Mouse (Mus musculus): ENCODE data around the gene Vwf.

The Vwf gene

DNA sequence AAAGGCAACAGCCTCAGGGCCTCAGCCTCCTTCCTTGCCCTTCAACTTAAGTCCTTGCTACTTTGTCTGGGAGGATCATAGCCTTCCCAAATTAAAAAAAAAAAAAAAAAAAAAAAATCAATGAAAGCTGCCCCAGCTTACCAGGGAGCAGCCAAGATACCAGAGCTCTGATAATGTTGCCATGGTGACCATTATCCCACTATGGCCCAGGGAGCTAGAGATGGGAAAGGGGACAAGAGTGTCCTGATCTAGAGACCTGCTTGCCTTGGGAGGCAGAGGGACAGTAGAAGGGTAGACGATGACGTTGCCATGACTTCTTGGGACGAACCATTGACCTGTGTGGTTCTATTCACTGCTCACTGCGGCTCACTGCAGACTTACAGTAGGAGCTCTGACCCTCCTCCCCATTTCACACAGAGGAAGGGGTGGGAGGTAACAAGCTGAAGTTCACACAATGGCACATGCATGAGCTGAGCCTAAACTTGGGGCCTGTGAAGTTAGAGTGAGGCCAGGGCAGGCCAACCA lies 39.5 kb downstream of the Vwf start:
- DNase-seq (ENCODE audit: low spot score in 2 of 2), result no peak

DNA sequence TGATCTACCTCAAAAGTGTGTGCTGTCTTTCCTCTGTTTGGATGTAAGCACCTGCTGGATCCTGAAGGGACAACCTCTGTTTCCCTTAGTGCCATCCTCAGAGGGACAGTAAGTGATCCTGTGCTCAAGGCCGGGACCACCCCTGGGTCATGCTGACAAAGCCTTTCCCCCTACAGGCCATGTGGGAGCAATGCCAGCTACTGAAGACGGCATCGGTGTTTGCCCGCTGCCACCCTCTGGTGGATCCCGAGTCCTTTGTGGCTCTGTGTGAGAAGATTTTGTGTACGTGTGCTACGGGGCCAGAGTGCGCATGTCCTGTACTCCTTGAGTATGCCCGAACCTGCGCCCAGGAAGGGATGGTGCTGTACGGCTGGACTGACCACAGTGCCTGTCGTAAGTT lies 41.7 kb downstream of the Vwf start:
- DNase-seq (ENCODE audit: low spot score in 2 of 2), result no peak

DNA sequence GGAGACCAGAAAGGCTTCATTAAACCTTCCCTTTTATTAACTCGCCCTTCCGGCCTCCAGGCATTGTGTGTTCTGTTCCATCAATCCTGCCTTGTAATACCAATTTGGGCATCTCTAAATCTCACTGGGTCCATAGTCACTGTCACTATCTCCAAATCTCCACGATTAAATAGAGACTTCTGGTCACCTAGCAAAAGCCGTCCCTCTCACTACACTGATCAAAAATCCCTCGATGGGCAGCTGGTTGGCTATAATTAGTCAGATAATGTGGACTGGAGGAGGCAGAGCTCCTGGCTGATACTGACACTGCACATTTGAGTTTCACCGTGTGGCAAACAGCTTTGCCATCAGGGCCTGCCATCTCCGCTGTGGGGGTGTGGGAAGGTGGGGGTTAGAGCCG lies 42.5 kb downstream of the Vwf start:
- no peak for DNase-seq (ENCODE audit: low spot score in 2 of 2)

DNA sequence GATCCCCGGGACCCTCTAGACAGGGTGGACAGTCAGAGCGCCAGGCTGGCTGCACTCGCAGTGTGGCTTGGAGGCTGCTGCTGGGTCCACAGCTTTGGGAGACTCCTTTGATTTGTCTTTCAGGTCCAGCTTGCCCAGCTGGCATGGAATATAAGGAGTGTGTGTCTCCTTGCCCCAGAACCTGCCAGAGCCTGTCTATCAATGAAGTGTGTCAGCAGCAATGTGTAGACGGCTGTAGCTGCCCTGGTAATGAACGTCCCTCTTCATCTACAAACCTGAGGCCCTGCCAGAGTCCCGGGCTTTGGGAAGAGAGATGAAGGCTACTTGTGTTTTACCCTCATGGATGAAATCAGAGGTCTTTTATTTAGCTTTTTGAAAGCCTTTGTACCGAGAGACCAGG lies 43.5 kb downstream of the Vwf start:
- DNase-seq (ENCODE audit: low spot score in 2 of 2), result no peak

DNA sequence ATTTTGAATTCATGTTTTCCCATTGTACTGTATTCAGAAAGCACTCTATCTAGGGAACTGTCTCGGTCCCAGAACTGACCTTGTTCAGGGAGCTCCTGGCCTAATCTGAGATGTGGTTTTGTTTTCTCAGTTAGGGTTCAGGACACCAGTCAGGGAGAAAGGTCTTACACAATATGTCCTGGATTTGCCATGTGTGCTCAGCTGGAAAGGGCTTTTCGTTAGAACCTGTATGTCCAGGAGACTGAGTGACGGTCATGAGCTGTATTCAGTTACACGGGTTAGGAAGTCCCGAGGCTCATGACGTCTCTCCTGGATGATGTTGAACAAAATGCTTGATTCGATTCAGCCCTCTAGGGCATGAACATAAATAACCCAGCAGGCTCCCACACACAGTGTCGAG lies 43.9 kb downstream of the Vwf start:
- no peak for DNase-seq (ENCODE audit: low spot score in 2 of 2)

DNA sequence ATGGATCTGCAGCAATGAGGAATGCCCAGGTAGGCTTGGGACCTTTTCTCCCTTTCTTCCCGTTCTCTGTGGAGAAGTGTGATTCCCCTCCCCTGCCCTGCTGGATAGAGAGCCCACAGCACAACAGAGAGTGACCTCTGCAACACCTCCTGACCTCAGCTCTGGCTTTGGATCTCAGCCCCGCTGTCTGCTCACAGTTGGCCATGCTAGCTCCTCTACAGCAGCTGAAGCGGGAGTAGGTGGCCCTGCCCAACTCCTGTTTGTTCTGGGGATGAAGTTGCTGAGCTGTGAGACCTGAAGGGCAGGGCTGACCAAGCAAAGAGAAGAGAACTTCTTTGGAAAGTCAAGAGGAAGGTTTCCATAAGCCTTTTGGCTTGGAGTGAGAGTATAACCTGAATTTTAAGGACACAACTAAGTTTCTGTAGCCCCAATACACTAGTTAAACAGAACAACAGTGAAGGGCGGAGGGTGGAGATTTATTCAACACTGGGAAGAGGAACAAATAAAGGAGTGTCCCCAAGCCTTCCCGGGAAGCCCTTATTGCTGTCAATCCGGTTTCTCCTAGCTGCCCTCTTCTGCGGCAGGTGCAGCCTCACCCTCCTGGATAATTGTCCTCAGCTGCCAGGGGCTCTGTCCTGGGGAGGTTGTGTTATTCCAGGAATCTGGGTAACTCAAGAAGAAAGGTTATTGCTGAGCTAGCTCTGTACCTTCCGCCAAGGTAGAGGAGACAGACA lies 45.2 kb downstream of the Vwf start:
- DNase-seq (ENCODE audit: low spot score in 2 of 2), result no peak

DNA sequence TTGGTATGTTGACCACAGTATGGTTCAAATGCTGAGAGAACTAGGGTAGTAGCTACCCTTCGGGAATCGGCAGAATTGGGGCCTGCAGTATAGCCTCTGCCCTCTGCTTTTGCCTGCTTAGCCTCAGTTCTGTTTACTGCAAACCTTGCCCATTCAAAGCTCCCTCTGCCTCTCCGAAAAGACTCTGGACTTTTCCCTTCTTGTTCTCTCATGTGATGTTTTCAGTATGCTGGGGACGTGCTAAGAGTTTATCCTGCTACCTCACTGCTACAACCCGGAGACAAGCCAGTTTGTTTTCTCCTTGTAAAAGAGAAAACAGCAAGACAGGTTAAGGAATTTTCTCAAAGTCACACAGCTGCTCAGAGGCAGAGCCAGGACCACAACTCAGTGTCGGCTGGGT lies 46.0 kb downstream of the Vwf start:
- no peak for DNase-seq (ENCODE audit: low spot score in 2 of 2)

DNA sequence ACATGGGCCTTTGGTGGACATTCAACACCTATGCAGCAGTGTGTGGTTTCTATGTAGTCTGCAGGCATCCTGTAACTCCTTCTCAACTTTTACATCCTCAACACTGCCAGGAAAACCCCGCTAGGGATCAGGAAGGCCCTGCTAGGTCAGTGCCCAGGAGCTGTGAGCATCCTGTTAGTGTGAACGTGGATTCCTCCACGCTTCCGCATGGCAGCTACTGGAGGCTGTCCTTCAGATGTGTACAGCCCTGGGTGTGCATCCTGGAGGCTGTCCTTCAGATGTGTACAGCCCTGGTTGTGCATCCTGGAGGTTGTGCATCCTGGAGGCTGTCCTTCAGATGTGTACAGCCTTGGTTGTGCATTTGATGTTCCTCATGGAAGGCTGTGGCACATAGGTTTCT lies 47.7 kb downstream of the Vwf start:
- DNase-seq (ENCODE audit: low spot score in 2 of 2), result no peak

DNA sequence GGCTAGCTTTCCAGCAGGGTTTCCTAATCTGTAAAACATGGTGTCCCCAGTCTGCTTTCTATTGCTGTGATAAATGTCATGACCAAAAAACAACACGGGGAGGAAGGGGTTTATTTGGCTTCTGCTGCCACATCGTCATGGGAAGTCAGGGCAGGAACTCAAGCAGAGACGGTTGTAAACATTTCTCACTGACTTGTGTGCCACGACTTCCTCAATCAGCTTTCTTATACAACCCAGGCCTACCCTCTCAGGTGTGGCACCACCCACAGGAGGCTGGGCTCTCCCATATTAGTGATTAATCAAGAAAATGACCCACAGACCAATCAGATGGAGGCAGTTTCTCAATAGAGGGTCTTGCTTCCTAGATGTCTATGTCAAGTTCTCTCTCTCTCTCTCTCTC lies 48.3 kb downstream of the Vwf start:
- DNase-seq (ENCODE audit: low spot score in 2 of 2), result no peak

DNA sequence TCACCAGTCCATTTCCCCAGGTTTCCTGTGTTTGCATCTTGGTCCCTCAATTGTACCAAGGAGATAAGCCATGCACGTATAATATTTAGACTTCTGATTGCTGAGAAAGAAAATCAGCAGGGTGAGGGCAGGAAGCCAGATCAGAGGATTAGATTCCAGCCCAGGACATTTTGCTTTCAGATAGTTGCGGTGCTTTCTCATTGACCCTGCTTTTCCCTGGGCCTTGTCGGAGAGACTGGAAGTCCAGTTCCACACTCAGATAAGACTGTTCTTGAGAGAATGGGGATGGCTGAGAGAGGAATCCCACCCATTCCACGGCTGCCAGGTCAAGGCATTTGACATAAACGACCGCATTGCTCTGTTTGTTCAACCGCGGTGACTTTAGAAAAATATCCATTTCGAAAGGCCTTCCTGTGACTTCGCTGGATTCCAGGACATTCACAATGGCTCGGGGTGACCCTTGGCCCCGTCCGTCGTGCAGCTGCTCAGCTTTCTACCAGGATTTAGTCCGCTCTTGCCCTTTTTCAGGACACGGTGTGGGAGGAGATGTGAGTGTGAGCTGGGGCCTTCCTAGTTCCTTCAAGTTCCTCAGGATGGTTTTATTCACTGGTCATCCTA lies 50.2 kb downstream of the Vwf start:
- no peak for DNase-seq (ENCODE audit: low spot score in 2 of 2)

DNA sequence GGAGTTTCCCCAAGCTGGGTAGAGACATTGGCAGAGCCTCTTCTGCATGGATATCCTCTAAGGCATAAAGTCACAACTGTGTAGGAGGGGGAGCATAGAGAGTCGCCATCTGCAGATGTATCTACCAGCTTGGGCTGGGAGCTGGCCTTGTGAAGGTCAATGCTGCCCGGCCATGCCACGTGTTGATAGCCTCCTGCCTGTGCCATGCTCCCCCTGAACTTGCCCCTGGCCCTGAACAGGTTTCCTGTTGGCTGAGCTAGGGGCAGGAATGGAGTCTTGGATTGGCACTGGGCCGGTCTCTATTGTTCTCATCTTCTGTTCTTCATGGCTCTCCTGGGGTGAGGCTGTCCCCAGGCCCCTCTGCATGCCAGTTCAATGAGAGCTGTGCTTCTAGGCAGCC lies 51.1 kb downstream of the Vwf start:
- DNase-seq (ENCODE audit: low spot score in 2 of 2), result no peak

DNA sequence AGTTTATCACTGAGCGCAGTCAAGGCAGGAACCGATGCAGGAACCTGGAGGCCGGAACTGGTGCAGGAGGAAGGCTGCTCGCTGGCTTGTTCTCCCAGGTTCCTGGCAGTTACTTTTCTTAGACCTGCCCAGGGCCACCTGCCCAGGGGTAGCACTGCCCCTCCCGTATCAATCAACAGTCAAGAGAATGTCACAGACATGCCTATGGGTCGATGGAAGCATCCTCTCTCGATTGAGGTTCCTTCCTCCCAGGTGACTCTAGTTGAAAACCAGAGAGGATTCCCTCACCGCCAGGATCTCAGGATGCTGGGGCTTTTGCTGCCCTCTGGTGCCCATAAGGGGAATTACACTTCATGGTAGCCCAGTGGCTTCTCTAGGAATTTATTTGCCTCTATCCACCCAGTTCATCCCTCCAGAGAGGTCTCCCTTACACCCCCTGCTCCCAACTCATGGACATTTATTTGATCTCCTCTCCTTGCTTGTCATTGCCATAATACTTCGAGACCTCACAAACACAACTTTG lies 53.5 kb downstream of the Vwf start:
- DNase-seq (ENCODE audit: low spot score in 2 of 2), result peak; percentile 64 to 82

DNA sequence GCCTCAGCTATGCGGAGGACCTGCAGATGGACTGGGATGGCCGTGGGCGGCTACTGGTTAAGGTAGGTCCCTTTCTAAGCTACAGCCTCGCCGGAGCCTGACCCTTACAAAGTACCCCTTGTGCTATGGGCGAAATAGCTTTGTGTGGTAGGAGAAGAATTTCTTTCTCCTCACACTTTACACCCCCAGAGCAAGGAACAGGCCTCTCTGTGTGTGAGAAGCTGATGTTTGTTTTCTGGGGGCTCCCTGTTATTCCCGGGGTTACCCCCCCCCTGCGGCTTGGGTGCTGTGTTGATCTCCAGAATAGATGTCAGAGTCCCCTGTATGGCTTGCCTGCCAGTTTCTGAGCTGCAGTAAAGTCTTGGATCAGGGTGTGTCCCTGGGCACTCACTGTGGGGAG lies 54.1 kb downstream of the Vwf start:
- DNase-seq (ENCODE audit: low spot score in 2 of 2), result no peak

DNA sequence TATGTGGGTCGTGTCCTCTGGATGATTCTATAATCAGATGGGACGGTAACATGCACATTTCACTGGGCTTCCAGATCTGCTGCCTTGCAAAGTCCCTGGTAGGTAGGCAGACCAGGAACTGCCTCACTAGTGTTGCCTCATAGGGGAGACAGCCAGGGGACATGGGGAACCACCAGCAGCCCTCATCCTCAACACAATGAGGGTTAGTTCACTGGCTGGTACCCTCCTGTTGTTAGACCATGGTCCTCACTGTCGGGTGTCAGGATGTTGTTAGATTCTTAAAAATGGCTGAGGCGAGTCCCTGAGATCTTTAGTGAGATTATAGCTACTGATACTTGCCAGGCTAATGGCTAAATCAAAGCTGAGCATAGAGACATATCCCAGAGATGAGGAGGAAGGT lies 54.6 kb downstream of the Vwf start:
- no peak for DNase-seq (ENCODE audit: low spot score in 2 of 2)

DNA sequence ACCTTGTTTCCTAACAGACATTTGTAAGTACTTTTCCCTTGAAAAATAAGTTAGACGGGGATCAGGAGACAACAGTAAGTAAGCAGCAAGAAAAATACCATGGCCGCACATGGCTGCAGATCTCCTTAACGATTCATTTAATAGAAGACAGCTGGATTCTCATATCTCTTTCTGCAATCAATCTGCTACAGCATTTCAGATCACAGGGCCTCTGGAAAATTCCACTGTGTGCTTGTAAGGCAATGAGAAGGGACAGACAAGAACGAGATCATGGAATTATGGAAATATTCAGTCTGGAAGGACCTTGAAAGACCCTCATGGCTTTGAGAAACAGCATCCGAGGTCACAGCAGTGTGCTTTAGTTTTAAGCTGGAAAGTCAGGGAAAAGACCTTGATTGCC lies 55.2 kb downstream of the Vwf start:
- DNase-seq (ENCODE audit: low spot score in 2 of 2), result no peak

DNA sequence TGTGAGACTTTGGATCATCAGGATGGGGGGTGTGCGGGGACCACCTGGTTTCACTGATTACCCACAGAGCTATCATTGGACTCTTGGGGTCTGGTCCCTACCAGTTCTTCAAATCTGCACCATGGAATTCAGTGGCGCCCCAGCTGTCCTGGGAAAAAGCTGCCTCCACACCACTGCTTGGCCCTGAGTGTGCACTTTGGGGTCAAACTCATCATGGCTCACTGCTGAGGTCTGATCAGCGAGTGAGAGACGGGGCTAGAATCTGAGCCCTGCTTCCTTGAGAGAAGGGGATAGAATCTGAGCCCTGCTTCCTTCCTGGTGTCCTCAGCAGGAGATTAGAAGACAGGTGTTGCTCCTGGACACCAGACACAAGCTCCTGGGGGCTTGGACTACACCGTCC lies 55.8 kb downstream of the Vwf start:
- DNase-seq (ENCODE audit: low spot score in 2 of 2), result no peak

DNA sequence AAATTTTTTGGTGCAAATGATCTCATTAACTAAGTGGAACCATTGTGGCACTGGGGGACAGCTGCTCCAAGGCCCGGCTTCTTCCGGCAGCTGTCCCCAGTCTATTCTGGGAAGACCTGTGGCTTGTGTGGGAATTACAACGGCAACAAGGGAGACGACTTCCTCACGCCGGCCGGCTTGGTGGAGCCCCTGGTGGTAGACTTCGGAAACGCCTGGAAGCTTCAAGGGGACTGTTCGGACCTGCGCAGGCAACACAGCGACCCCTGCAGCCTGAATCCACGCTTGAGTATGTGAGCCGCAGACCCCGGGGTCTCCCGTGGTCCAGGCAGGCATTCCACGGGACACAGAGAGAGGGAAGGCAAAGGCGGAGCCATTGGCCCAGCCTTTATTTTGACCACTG lies 56.7 kb downstream of the Vwf start:
- peak; percentile 57 for DNase-seq (ENCODE audit: low spot score in 2 of 2)

DNA sequence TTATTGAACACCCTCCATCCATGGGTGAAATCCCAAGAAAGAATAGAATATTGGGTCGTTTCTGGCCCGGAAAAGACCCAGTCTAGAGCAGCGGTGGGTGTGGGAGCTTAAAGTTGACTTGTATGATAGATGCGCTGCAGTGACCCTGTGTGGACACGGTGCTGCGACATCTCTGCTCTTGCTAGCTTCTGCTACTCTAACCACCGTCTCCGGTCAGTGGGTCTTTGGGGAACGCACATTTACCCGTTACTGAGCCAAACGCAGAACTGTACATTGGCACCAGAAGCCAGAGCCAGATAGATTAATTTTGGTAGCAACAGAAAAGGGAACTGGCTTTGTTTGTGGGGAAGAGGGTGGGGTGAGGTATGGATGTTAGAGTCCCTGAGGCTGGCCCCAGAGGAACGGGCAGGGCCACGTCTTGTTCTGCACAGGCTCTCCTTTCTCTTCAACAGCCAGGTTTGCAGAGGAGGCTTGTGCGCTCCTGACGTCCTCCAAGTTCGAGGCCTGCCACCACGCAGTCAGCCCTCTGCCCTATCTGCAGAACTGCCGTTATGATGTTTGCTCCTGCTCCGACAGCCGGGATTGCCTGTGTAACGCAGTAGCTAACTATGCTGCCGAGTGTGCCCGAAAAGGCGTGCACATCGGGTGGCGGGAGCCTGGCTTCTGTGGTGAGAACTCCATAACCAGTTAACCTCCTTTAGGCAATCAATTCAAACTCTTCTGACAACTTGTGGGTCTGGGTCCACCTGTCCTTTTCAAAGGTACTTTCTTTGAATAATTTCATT lies 57.3 kb downstream of the Vwf start:
- DNase-seq (ENCODE audit: low spot score in 2 of 2), result no peak

DNA sequence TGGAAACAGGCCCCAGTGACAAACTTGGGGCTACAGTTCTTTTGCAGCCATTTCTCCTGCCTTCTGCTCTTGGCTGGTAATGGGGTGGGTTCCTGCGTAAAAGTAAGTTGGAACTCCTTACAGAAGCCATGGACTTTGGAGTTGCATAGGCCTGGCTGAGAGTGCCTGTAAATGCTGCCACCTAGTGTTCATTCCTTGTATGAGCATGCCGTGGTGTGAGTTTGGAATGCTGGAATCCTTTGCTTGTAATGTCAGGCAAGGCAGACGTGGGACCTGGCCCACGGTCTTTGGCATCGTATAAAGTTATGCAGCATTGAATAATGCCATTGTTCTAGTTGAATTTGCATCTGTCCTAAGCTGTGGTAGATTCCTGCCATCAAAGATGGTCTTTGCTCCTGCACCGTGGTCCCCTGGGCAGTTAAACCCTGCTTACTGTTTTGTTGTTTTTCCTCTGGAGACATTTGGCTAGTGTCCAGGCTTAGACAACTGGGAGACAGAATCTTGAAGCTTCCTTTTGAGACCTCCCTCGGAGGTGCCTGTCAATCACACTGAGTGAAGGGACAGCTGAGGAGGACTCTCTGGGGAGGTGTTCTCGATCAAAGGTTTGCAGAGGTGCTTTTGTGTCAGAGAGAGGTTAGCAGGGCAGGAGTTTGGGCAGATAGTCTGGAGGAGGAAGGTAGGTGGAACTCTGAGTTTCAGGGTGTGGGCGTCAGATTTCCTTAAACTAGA lies 58.1 kb downstream of the Vwf start:
- DNase-seq (ENCODE audit: low spot score in 2 of 2), result peak; percentile 72 to 81

DNA sequence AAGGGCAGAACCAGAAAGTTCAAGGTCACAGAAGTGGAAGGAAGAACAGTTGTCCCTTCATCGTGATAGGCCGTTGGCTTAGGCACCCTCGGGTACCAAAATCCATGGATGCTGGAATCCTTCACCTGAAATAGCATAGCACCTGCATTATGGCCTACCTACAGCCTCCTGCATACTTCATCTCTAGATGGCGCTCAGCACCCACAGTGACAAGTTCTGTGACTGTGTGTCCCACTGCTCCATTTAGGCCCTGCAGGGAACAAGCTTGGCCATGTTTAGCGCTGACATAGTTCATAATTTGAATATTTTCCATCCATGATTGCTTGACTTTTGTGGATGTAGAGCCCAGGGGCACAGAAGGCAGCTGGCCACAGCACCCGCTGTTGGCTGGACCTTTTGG lies 62.5 kb downstream of the Vwf start:
- DNase-seq (ENCODE audit: low spot score in 2 of 2), result no peak

DNA sequence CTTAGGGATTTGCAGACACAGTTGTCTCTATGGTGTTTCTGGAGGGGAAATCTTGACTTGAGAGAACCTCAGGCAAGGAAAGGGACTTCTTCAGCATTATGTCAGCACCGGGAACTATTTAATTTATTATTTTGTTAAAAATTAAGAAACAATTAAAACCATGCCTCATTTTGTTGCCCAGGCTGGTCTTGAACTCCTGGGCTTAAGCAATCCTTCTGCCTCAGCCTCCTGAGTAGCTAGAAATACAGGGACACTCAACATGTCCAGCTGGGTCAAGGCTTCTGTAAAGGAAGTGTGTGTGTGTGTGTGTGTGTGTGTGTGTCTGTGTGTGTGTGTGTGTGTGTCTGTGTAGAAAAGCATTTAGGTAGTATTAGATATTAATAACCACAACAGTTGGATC lies 71.3 kb downstream of the Vwf start:
- no peak for DNase-seq (ENCODE audit: low spot score in 2 of 2)

DNA sequence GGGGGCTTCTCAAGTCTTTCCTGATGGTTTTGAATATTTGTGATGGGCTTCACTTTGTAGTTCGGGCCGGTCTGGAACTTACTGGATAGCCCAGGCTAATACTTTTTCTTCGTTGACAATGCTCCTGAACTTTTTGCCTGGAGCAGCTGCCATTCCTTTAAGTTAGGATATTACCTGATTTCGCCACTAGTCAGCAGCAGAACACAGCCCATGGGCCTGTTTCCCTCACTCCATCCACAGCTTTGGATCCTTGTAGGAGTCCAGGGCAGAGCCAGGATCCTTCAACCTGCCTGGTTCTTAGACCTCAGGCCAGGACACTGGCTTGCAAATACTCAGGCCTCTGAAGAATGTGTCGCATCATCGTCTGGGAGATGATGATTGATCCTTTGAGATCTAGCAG lies 74.2 kb downstream of the Vwf start:
- peak; percentile 43 to 59 for DNase-seq (ENCODE audit: low spot score in 2 of 2)
